Mouse (Mus musculus) midbrain, postnatal 0 days (tissue): Measurements from ENCODE around the gene Robo1. TPM values are rescaled to one million over a fixed set of nuclear protein-coding genes. Genes with fewer than 3 reads are reported as not detected.

Experiments used
- ATAC-seq: fragments of 200-750 bp; cut with Nextera tagmentation; 2 replicates; pipeline ENCODE4 v1.8.0; 2017; ENCODE audit warnings: moderate number of reproducible peaks, mild to moderate bottlenecking, moderate TSS enrichment, moderate library complexity; ENCODE audit not compliant: low FRiP score
- DNase-seq: peaks from one replicate; pipeline ENCODE4 v3.0.0-alpha.2; 2015; ENCODE audit warnings: low spot score
- H3K27ac ChIP-seq: fragments of 300-500 bp; sonication (generic); 2 replicates; pipeline ENCODE4 v1.5.1; 2014; ENCODE audit warnings: low read depth, mild to moderate bottlenecking, low read length, mixed read lengths
- H3K27me3 ChIP-seq: fragments of 300-500 bp; sonication (generic); 2 replicates; pipeline ENCODE4 v1.6.1; 2014; ENCODE audit warnings: low read length, control low read depth, mixed read lengths; ENCODE audit not compliant: insufficient read depth
- H3K36me3 ChIP-seq: fragments of 300-500 bp; sonication (generic); 2 replicates; pipeline ENCODE4 v1.6.1; 2014; ENCODE audit warnings: low read length, control low read depth, mixed read lengths; ENCODE audit not compliant: insufficient read depth
- H3K4me1 ChIP-seq: fragments of 300-500 bp; sonication (generic); 2 replicates; pipeline ENCODE4 v1.6.1; 2014; ENCODE audit warnings: mild to moderate bottlenecking, control low read depth, antibody characterized with exemption, low read length, mixed read lengths; ENCODE audit not compliant: insufficient read depth
- H3K4me2 ChIP-seq: fragments of 300-500 bp; sonication (generic); 2 replicates; pipeline ENCODE4 v1.6.1; 2014; ENCODE audit warnings: low read depth, mild to moderate bottlenecking, low read length, mixed read lengths; ENCODE audit not compliant: poor library complexity, severe bottlenecking
- H3K4me3 ChIP-seq: fragments of 300-500 bp; sonication (generic); 2 replicates; pipeline ENCODE4 v1.5.1; 2014; ENCODE audit warnings: low read depth, mild to moderate bottlenecking, low read length, moderate library complexity
- H3K9ac ChIP-seq: fragments of 300-500 bp; sonication (generic); replicated peaks from 2 replicates; pipeline ENCODE4 v1.6.1; 2014; ENCODE audit warnings: mild to moderate bottlenecking, low read length, moderate library complexity, mixed read lengths; ENCODE audit not compliant: poor library complexity, severe bottlenecking
- H3K9me3 ChIP-seq: fragments of 300-500 bp; sonication (generic); 2 replicates; pipeline ENCODE4 v1.6.1; 2016; ENCODE audit warnings: low read length, control low read depth
- CTCF ChIP-seq: IDR thresholded peaks from 2 replicates; pipeline ENCODE4 v1.5.1; 2016; ENCODE audit warnings: antibody characterized with exemption, mild to moderate bottlenecking
- WGBS: fragments of 180-500 bp; shearing (Covaris S2); extraction: QIAGEN DNeasy Blood & Tissue Kit; methylation state at CpG from one replicate; pipeline ENCODE4 v1.1.7; 2014; 5-methylcytosine and 5-hydroxymethylcytosine counted together
- polyA plus RNA-seq: library from polyadenylated mRNA; unstranded; fragments of >200 nt; fragmentation: Nextera tagmentation; extraction: Ambion mirVana; gene quantifications from 2 replicates; pipeline ENCODE4 v1.2.1, GENCODE M21; 2015
- total RNA-seq: library from RNA; depleted of rRNA; stranded (reverse); fragments of >200 nt; gene quantifications from 2 replicates; pipeline ENCODE4 v1.2.3, GENCODE M21; 2014

Robo1 gene
- total and polyA plus RNA-seq, 2 experiments from 2014 or later, result 31.4 to 96.1 TPM

DNA sequence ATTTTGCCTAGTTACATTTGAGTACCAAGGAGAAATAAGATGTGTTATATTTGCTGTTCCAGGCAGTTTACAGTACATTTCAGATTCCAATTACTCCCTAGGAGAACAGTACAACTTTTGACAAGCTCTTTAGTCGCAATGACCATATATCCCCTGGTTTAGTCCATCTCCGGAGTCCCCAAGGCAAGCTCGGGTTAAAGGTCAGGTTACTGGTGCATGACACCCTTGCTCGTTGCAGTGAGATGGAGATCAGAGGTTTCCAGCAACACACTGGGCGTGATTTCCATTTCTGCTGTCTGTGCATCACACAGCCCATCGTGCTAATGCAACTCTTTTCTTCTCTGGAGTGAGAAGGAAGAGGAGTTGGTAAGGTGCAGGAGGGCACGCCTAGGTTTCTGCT lies 464.9 kb downstream of the Robo1 start:
- 27% methylated on average over 7 of the region's 7 CpGs for WGBS
- Histone ChIP-seq H3K4me1 (no peaks in the 10 kb centered on the region; the same call in 1 of the 2 replicates), H3K36me3 (no peaks in the 10 kb centered on the region), H3K27ac (no peak overlapping the region), H3K4me2 (no peak overlapping the region), H3K27me3 (no peaks in the 10 kb centered on the region), H3K9me3 (no peaks in the 10 kb centered on the region), H3K9ac (no peak overlapping the region), H3K4me3 (no peak overlapping the region)
- no peak for ATAC-seq
- DNase-seq, result no peak
- TF ChIP-seq CTCF, result no peak

DNA sequence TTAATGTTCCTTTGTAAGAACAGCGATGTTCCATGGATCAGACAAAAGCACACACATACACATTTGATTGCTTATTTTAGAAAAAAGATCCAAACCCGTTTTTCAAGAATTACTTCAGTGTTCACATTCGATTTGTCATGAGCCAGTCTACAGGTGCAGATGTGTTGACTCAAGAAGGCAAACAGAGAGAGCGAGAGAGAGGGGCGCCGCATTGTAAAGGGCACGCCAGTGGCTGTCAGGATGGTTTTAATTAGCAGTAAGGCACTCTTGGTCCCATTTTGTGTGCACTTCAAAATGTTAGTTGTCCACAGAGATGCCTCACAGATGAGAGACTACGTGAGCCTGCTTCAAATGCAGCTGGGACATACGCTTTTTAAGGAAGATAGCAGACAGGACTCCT lies 470.4 kb downstream of the Robo1 start:
- Histone ChIP-seq H3K9me3 (no peaks in the 10 kb centered on the region), H3K4me1 (no peaks in the 10 kb centered on the region), H3K27me3 (no peaks in the 10 kb centered on the region), H3K36me3 (no peaks in the 10 kb centered on the region), H3K27ac (no peak overlapping the region), H3K4me2 (no peak overlapping the region), H3K9ac (no peak overlapping the region), H3K4me3 (no peak overlapping the region)
- WGBS, result 64% methylated on average over 9 of the region's 9 CpGs
- no peak for TF ChIP-seq CTCF
- DNase-seq, result no peak
- ATAC-seq, result no peak

DNA sequence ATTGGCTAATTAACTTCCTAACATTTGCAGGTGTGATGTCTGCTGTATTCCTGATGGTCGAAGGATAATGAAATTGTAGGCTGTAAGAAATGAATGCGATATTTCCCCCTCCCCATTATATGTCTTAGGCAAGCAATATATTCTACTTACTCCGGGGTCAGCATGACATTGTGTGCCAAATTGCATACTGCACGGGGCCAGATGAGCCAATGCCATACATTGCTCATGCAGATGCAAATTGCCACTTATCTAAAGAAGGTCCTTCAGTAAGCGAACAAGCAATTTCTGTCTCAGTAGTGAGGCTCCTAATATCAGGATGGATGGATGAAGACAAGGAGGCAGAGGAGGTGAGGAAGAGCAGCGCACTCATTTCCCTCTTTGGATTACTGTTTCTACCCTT lies 474.1 kb downstream of the Robo1 start:
- H3K9ac ChIP-seq, result no peak overlapping the region
- H3K36me3 ChIP-seq, result no peaks in the 10 kb centered on the region
- H3K4me2 ChIP-seq, result no peak overlapping the region
- WGBS, result 72% methylated on average over 6 of the region's 6 CpGs
- H3K9me3 ChIP-seq, result no peaks in the 10 kb centered on the region
- no peak for TF ChIP-seq CTCF
- DNase-seq (no peak), ATAC-seq (no peak)
- H3K4me1 ChIP-seq, result no peaks in the 10 kb centered on the region
- no peak overlapping the region for H3K27ac ChIP-seq
- no peaks in the 10 kb centered on the region for H3K27me3 ChIP-seq
- H3K4me3 ChIP-seq, result no peak overlapping the region

DNA sequence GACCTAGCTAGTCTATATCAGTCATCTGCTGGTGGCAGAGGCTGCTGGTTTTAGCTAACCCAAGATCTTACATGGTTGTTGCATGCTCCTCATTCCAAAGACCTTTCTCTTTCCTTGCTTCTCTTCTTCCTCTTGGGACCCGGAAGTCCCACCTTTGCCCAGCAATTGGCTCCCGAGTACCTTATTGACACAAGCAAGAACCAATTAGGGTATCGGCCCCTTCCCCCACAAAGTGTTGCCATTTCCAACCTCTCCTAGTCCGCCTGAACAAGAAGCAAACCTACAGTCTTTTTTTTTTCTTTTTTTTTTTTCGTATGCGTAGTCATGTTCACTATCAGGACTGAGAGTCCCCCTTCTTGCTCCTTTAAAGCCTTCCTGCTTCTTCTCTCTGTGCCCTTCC lies 478.0 kb downstream of the Robo1 start:
- Histone ChIP-seq H3K27ac (no peak overlapping the region), H3K4me2 (no peak overlapping the region), H3K9me3 (no peaks in the 10 kb centered on the region), H3K27me3 (no peaks in the 10 kb centered on the region), H3K9ac (no peak overlapping the region), H3K4me1 (no peaks in the 10 kb centered on the region), H3K36me3 (no peaks in the 10 kb centered on the region), H3K4me3 (no peak overlapping the region)
- whole genome bisulfite sequencing, result 87% methylated on average over 6 of the region's 6 CpGs
- no peak for TF ChIP-seq CTCF
- DNase-seq, result no peak
- ATAC-seq, result no peak

DNA sequence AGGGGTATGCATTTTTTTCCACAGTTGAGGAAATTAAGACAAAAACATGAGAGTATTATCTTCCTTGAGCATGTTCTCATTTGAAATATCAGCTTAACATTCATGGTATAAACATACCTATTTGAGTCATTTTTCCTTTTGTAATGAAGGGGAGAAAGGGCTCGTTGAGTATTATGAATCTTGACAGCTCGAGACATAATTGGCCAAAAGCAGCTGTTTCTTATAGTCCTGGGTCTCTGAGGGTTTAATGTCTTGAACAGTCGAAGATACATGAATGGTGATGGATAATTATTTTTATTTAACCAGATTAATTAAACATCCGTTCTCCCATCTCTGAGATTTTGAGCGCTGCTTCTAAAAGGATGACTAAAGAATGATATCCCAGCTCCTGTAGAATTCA lies 478.5 kb downstream of the Robo1 start:
- no peak for ATAC-seq
- H3K4me2 ChIP-seq, result no peak overlapping the region
- no peaks in the 10 kb centered on the region for H3K27me3 ChIP-seq
- H3K9me3 ChIP-seq, result no peaks in the 10 kb centered on the region
- no peak overlapping the region for H3K9ac ChIP-seq
- no peak overlapping the region for H3K4me3 ChIP-seq
- 46% methylated on average over 5 of the region's 5 CpGs for WGBS
- peak; percentile 27 for DNase-seq
- TF ChIP-seq CTCF, result no peak
- H3K27ac ChIP-seq, result no peak overlapping the region
- no peaks in the 10 kb centered on the region for H3K4me1 ChIP-seq
- H3K36me3 ChIP-seq, result no peaks in the 10 kb centered on the region

DNA sequence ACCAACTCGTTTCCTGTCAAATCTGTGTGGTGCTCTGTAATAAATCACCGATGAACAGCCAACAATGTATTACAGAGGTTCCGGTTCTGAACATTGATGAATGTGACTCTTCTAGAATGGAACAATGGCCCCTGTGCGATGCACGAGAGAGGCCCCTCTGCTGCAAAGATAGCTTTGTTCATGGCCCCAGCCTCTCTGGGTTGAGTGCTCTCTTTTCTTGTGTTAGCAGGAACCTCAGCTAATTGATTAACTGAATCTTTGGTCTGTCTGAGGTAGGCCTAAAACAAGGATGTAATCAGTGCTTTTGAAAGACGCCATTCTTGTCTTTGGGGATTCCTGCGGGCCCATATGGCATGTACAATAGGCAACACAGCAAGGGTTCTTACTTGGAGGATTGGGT lies 479.9 kb downstream of the Robo1 start:
- ATAC-seq, result no peak
- no peak overlapping the region for H3K9ac ChIP-seq
- no peak overlapping the region for H3K4me3 ChIP-seq
- no peaks in the 10 kb centered on the region for H3K36me3 ChIP-seq
- no peak for TF ChIP-seq CTCF
- H3K4me2 ChIP-seq, result no peak overlapping the region
- H3K4me1 ChIP-seq, result no peaks in the 10 kb centered on the region
- no peak for DNase-seq
- H3K27me3 ChIP-seq, result no peaks in the 10 kb centered on the region
- 23% methylated on average over 7 of the region's 7 CpGs for WGBS
- no peaks in the 10 kb centered on the region for H3K9me3 ChIP-seq
- no peak overlapping the region for H3K27ac ChIP-seq
